Mouse (Mus musculus): ENCODE results near the gene Nim1k. TPM values are rescaled to one million over a fixed set of nuclear protein-coding genes. Genes with fewer than 3 reads are reported as not detected.

The Nim1k gene
- total RNA-seq, 1 experiment from 2014 or later: 3.6 TPM

GRCm38 (mm10) chr13:119684416-119685177 lies 71.1 kb downstream of the Nim1k start:
- no peak for DNase-seq

DNA sequence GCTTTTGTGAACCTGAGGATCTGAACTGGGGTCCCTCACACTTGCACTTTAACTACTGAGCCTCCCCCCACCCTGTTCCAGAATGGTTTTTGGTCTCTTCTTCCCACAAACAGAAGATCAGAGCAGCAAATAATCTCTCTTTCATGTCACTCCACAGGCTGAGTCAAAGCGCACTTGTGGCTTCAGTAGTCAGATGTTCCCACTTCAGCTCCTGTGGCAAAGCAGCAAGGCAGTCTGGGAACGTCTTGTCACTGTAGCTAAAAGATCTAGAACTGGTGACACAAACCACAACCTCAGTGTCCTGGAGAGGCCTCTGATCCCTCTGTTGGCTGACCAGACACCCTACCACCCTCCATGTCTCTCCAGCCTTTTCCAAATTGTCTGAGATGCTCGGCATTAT lies 74.5 kb downstream of the Nim1k start:
- DNase-seq: no peak

GRCm38 (mm10) chr13:119679721-119680120 lies 76.0 kb downstream of the Nim1k start:
- no peak for DNase-seq

DNA sequence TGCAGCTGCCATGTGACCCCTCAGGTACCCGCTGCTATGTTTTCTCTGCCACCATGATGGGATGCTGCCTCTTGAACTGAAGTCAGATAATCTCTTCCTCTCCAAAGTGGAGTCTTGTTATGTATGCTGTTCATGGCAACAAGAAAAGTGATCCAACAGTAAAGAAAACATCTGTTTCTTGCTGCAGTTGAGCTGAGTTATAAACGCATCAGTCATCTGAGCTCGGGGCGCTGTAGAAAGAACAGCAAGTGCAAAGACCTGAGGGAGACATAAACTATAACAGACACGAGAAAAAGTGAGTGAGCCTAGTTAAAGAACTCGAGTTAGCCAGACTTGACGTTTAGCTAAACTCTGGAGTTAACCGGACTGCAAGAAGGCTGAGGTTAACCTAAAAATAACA lies 76.9 kb downstream of the Nim1k start:
- DNase-seq: no peak

GRCm38 (mm10) chr13:119661420-119661819 lies 94.3 kb downstream of the Nim1k start:
- DNase-seq: peak; percentile 15

Other genes with a start within 250 kb of the Nim1k start
- 0.33 and 0.88 TPM in 2 replicates for gene Ccl28, start 132.1 kb downstream of the Nim1k start, total RNA-seq (2021)
- 548 and 767 TPM in 2 replicates for gene Hmgcs1, start 65.5 kb downstream of the Nim1k start, total RNA-seq (2021)
- 32.4 and 37.4 TPM in 2 replicates for gene Zfp131, start 35.0 kb upstream of the Nim1k start, total RNA-seq (2021)
- not detected in 2 replicates for gene AF067063, start 74.3 kb upstream of the Nim1k start, total RNA-seq (2021)
- not detected in 2 replicates for gene D13Ertd608e, start 80.1 kb upstream of the Nim1k start, total RNA-seq (2021)
- not detected in 2 replicates for gene Tcstv1, start 138.9 kb upstream of the Nim1k start, total RNA-seq (2021)
- gene Gm21761, start 173.4 kb upstream of the Nim1k start, total RNA-seq (2021): not detected in 2 replicates
- gene B020031M17Rik, start 194.9 kb upstream of the Nim1k start, total RNA-seq (2021): not detected in 2 replicates